Mouse (Mus musculus) NIH3T3 (cell line): ENCODE data around the gene Zfp638.
"Not testable (repeated sequence)": the region's sequence is repeated elsewhere in the genome, so short reads cannot be mapped to it uniquely, and the experiment has no call there.

Source experiments
- DNase-seq: peaks from one replicate; pipeline ENCODE4 v3.0.0-alpha.2; 2012; ENCODE audit warnings: low read depth

The Zfp638 gene

DNA sequence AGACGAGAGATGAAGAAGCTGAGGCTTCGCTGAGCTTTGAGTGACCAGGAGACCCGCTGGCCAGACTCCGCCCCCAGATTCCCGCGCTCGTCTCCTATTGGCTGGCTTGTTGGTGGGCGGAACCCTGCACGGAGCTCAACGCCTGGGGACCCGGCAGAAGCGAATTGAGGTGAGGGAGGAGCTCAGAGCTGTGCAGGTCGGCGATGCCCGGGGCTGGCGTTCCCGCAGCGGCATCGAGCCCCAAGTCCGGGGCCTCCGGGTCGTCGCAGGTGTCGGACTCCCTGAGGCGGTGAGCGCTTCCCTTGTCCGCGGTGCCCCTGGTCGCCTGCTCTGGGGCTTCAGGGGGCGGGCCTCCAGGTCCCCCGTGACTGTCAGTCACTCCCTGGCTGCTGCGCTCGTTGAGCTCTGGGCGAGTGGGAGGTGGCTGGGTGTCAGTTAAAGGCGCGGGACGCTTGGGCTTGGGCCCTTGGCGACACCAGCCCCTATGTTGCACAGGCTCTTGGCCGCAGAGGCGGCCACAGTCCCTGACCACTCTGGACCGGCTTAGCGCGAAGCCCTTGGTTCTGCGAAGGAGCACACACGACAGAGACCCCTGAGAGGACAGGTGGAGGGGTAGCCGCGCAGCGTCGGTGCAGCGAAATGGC, at the start of gene Zfp638:
TSS of gene Zfp638 (plus strand) at position 156 of the 644 bp plus-strand sequence.
- peak; percentile 92 for DNase-seq

GRCm38 (mm10) chr6:83818996-83819395, 47.9 kb upstream of the Zfp638 start:
- DNase-seq, result no peak

GRCm38 (mm10) chr6:83820727-83821515, 46.0 kb upstream of the Zfp638 start:
- no peak for DNase-seq

DNA sequence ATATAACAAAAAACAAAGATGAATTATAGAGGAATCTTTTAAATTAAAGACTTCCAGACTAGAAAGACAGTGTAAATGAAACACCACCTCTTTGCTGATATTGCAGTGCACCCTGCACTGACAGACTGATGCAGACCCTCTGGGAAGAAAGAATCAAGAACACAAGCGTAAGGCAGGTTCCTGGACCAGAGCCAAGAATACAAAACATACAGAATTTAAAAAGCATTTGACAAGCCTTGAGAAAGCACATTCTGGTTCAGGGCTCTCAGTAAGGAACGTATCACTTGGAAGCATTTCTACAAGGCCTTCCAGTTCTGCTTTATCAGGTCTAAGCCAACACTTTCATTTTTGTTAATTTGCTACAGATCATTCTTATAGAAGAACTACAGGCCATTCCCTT, 45.1 kb upstream of the Zfp638 start:
- no peak for DNase-seq

- no peak for DNase-seq
Measured at GRCm38 (mm10) chr6:83830941-83831605, 35.8 kb upstream of the Zfp638 start.

- DNase-seq, result peak; percentile 100
Measured at GRCm38 (mm10) chr6:83831606-83832123, 35.2 kb upstream of the Zfp638 start, which contains the start of gene Paip2b. TSS of gene Paip2b (minus strand) at chr6:83831741.

DNA sequence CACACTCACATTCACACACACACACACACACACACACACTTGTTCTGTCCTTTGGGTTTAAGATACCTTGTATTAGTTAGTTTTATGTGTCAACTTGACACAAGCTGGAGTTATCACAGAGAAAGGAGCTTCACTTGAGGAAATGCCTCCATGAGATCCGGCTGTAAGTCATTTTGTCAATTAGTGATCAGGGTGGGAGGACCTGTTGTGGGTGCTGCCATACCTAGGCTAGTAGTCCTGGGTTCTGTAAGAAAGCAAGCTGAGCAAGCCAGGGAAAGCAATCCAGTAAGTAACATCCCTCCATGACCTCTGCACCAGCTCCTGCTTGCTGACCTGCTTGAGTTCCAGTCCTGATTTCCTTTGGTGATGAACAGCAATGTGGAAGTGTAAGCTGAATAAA, 34.5 kb upstream of the Zfp638 start:
- DNase-seq, result not testable (repeated sequence)

- DNase-seq, result no peak
Measured at GRCm38 (mm10) chr6:83836826-83837225, 30.1 kb upstream of the Zfp638 start.

GRCm38 (mm10) chr6:83838046-83838445, 28.9 kb upstream of the Zfp638 start:
- no peak for DNase-seq

GRCm38 (mm10) chr6:83840086-83840485, 26.8 kb upstream of the Zfp638 start:
- no peak for DNase-seq

DNA sequence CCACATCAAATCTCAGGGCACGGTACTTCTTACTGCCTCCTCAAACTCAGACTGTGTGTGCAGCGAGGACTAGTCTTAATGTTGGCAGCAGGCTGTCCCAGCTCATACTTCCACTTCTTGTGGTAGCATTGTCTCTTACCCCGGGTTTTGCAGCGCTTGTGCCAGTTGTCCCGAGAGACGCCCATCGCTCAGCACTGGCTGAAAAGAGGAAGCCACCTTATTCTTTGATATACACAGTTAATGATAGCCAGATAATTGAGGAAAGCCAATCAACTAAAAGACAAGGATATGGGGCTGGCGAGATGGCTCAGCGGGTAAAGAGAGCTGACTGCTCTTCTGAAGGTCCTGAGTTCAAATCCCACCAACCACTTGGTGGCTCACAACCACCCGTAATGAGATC, 22.0 kb upstream of the Zfp638 start:
- DNase-seq, result no peak

- DNase-seq, result no peak
Measured at GRCm38 (mm10) chr6:83846141-83846540, 20.8 kb upstream of the Zfp638 start.

- DNase-seq, result no peak
Measured at GRCm38 (mm10) chr6:83849446-83849845, 17.5 kb upstream of the Zfp638 start.

- DNase-seq, result no peak
Measured at GRCm38 (mm10) chr6:83857476-83857875, 9.4 kb upstream of the Zfp638 start.

DNA sequence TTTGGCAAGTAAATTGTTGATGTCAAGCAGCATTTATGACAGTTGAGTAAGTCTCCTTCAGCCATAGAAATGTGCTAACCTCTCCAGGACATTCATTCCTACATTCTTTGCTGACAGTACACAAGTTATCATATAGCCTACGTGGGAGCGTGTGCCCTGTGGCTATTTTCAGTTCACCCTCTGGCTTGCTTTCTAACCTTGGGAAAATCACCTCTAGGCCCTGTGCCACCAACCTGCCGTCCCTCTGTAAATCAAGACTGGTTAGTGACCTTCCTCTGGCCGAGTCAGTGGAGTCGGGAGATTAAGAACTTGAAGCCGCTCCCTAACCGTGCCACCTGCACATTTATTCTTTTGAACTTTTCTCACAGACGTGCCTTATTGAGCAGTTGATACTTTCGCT, 6.9 kb upstream of the Zfp638 start:
- DNase-seq, result no peak

DNA sequence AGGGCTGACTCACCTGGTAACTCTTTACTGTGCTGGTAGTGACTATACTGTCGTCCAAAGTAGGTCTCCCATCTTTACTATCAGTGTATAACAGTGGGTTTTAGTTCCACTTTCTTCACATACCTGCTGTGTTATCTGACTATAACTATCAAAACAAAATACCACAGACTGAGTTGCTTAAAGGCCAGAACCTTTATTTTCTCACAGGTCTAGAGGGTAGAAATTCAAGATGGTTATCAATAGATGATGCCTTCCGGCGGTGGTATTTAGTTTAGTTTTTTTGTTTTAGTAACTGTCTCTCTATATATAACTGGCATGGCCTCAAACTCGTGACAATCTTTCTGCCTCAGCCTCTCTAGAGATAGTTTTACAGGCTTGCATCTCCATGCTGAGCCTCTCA, 3.4 kb upstream of the Zfp638 start:
- no peak for DNase-seq

DNA sequence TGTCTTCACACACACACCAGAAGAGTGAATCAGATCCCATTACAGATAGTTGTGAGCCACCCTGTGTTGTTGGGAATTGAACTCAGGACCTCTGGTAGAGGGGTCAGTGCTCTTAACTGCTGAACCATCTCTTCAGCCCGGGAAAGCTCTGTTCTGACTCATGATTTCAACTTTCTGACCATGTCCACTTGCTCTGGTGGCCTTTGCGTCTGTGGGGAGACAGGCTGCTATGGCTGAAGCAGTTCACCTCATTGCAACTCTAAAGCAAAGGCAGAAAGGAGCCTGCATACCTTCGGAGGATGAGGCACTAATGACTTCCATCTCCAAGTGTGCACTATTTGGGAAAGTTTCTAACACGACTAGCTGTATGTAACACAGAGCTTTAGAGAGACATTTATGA, 486 bp upstream of the Zfp638 start:
- DNase-seq, result no peak

- DNase-seq, result peak; percentile 72
Measured at GRCm38 (mm10) chr6:83867598-83868585, 983 bp downstream of the Zfp638 start.

DNA sequence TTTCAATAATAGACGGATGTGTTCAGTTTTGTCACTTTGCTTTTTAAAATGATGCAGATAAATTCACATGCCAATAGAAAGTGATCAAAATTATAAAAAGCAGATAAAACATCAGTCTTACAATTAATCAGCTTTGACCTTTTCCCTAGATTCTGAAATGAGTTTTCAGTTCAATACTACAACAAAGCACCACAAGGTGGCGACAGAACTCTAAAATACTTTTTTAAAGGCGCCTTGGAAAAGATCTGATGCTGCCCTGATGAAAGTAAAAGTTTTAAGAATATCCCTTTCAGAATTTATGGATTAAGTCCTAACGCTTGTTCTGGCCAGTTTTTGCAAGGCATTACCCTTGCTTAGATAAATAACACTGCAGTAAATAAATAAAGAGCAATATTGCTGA, 12.9 kb downstream of the Zfp638 start:
- peak; percentile 87 for DNase-seq

DNA sequence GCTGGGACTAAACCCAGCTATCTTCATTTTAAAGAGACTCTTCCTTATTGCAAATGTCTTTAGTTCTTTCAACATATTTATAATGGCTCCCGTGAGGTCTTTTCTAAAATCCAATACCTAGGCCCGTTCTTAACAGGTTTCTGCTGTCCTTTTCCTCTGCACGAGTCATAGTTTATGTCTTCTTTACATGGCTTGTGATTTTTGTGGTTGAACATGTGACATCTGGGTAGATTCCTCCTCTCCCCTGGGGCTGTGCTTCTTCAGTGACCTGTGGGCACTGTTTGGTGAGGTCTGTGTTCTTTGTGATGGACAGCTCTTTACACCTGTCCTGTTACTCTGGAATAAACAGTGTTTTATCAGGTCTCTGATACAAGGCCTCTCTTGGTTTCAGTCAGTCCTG, 19.9 kb downstream of the Zfp638 start:
- no peak for DNase-seq

- peak; percentile 78 for DNase-seq
Measured at GRCm38 (mm10) chr6:83888802-83889201, 21.9 kb downstream of the Zfp638 start.
